Mouse (Mus musculus): ENCODE results near the gene Tubgcp2.
A peak's percentile ranks its signal among the peaks of the same experiment; 100 is the strongest.

GRCm38 (mm10) chr7:139970216-139970919 lies 66.1 kb downstream of the Tubgcp2 start:
- TF ChIP-seq MAFK (IDR thresholded peaks at IDR 0.05; ENCODE audit: borderline replicate concordance, low read depth, low read length) (no peak), EP300 (IDR thresholded peaks at IDR 0.05; ENCODE audit: low read depth in 1 of 2, low read length in 2 of 2) (no peak), CTCF (IDR thresholded peaks at IDR 0.05 in 2 of 3, conservative IDR thresholded peaks at IDR 0.05 in 1 of 3; ENCODE audit: control insufficient read depth in 1 of 3, insufficient read depth in 1 of 3, low read depth in 2 of 3, low read length in 3 of 3, poor library complexity in 1 of 3, severe bottlenecking in 1 of 3) (no peak), GATA1 (IDR thresholded peaks at IDR 0.05; ENCODE audit: low read depth, low read length) (no peak), SIN3A (IDR thresholded peaks at IDR 0.05; ENCODE audit: low read length) (no peak), POLR2A (IDR thresholded peaks at IDR 0.05; ENCODE audit: control insufficient read depth in 1 of 2, insufficient read depth in 1 of 2, low read depth in 1 of 2, low read length in 2 of 2, poor library complexity in 1 of 2) (no peak), ZNF384 (IDR thresholded peaks at IDR 0.05; ENCODE audit: low read depth, low read length) (0 out of 2 replicates have a peak, but pooled peaks have one; percentile 8), USF1 (IDR thresholded peaks at IDR 0.05; ENCODE audit: low read depth, low read length) (no peak), MEF2A (IDR thresholded peaks at IDR 0.05; ENCODE audit: extremely low read depth, insufficient replicate concordance, low read depth, low read length, poor library complexity, severe bottlenecking) (no peak), KAT2A (conservative IDR thresholded peaks at IDR 0.05; ENCODE audit: low read depth, low read length) (no peak), MAX (IDR thresholded peaks at IDR 0.05; ENCODE audit: low read length) (no peak)
